Mouse (Mus musculus): Measurements from ENCODE around the gene Mrvi1. TPM values are rescaled to one million over a fixed set of nuclear protein-coding genes. Genes with fewer than 3 reads are reported as not detected.

Mrvi1 gene
- polyA plus RNA-seq, 1 experiment from 2014 or later = 0.59 TPM

DNA sequence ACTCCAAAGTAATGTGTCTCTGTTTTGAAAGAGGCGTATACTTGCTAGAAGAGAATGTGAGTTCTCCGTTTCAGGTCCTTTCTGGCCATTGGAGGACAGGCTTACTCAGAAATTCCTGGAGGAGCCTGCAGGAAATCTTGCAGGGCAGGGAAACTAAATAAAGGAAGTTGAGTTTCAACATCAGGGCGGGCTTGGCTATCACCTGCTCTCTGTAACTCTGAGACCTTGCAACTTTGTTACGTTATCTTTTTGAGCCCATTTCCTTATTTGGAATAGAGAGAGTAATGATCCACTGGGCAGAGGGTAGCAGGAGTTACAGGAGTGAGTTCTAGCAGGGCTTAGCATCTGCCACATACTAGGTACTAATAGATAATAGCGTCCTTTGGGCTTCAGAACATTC lies 122.1 kb downstream of the Mrvi1 start:
- no peaks in the 10 kb centered on the region for H3K27me3 ChIP-seq (replicated peaks)
- no peak for ATAC-seq (replicated peaks)
- no peak overlapping the region for H3K4me2 ChIP-seq
- 0 out of 2 replicates have a peak, but pooled peaks cover 3% of the 10 kb centered on the region for H3K4me1 ChIP-seq
- H3K9ac ChIP-seq = no peak overlapping the region
- H3K9me3 ChIP-seq = no peaks in the 10 kb centered on the region
- no peaks in the 10 kb centered on the region for H3K36me3 ChIP-seq (replicated peaks)
- H3K4me3 ChIP-seq = no peak overlapping the region
- no peak overlapping the region for H3K27ac ChIP-seq
- 84% methylated on average over 5 of the region's 5 CpGs for WGBS

DNA sequence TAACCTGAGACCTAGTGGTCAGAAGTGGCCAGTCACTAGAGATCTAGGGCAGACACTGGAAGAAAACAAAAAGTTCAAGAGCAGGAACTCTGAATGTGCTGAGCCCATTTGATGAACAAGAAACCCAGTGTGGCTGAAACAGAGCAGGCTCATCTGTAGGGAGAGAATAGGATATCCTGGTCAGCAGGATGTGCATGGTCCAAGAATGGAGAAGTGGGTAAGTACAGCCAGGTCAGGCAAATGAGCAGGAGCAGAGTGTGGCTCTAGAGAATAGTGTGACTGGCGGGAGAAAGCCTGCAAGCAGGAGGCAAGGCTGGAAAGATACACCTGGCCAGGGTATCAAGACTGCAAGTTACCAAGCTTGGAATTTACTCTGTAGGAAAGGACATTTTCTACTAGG lies 126.7 kb downstream of the Mrvi1 start:
- no peak for ATAC-seq (replicated peaks)

DNA sequence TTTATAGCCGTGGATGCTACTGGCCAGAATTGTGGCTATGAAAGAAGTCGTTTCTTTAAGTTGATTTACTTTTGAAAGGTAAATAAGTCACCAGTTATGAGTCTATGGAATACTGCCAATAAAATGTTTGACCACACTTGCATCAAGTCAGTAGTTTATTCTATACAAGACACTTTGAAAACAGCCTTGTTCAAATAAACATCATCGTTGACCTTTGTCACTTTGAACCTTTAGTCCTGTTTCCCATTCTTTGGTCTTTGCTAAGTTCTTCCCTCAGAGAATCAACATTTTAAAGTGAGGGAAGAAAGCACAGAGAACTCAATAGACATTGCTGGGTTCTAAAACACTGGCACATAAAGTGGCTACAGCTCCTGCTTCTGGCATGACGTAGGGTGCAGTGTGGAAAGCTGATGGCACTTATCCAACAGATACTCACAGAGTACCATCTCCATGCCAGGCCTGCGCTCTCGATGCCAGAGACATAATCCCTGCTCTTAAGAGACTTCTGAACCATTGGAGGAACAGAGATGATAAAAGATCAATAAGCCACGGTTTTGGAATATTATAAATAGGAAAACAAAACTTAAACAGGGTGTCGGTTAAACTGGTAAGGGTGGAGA lies 127.2 kb downstream of the Mrvi1 start:
- H3K4me1 ChIP-seq = no peaks in the 10 kb centered on the region
- H3K27me3 ChIP-seq (replicated peaks) = no peaks in the 10 kb centered on the region
- no peaks in the 10 kb centered on the region for H3K9me3 ChIP-seq
- ATAC-seq (replicated peaks) = no peak
- H3K9ac ChIP-seq = no peak overlapping the region
- WGBS = 75% methylated on average over 8 of the region's 8 CpGs
- no peak overlapping the region for H3K4me3 ChIP-seq
- H3K27ac ChIP-seq = no peak overlapping the region
- H3K36me3 ChIP-seq (replicated peaks) = no peaks in the 10 kb centered on the region
- H3K4me2 ChIP-seq = no peak overlapping the region

More for the DNA sequence above, 126.7 kb downstream of the Mrvi1 start:
- no peaks in the 10 kb centered on the region for H3K9me3 ChIP-seq
- no peaks in the 10 kb centered on the region for H3K27me3 ChIP-seq (replicated peaks)
- H3K36me3 ChIP-seq (replicated peaks) = no peaks in the 10 kb centered on the region
- no peak overlapping the region for H3K4me3 ChIP-seq
- 78% methylated on average over 1 of the region's 1 CpGs for WGBS
- no peak overlapping the region for H3K27ac ChIP-seq
- no peak overlapping the region for H3K4me2 ChIP-seq
- no peak overlapping the region for H3K9ac ChIP-seq
- H3K4me1 ChIP-seq = no peaks in the 10 kb centered on the region

DNA sequence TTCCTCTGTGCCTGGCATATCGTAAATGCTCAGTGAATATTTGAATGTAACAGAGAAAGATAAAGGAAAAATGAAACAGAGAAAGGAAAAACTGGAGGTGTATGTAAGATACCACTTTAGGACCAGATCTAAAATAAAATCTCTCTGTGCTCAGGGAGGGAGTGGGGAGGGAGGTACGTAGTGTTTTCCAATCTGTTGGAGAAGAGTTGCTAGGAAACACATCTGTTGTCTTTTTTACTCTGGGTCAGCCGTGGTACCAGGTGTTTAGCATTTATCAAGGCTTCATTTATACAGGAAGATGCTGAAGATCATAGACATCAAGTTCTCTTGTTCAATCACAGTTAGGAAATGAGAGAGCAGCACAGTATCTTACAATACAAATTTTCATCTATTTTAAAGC lies 127.7 kb downstream of the Mrvi1 start:
- Histone ChIP-seq H3K27ac (no peak overlapping the region), H3K27me3 (replicated peaks) (no peaks in the 10 kb centered on the region), H3K9me3 (no peaks in the 10 kb centered on the region), H3K4me1 (no peaks in the 10 kb centered on the region), H3K4me3 (no peak overlapping the region), H3K4me2 (no peak overlapping the region), H3K36me3 (replicated peaks) (no peaks in the 10 kb centered on the region), H3K9ac (no peak overlapping the region)
- 59% methylated on average over 3 of the region's 3 CpGs for WGBS
- no peak for ATAC-seq (replicated peaks)

DNA sequence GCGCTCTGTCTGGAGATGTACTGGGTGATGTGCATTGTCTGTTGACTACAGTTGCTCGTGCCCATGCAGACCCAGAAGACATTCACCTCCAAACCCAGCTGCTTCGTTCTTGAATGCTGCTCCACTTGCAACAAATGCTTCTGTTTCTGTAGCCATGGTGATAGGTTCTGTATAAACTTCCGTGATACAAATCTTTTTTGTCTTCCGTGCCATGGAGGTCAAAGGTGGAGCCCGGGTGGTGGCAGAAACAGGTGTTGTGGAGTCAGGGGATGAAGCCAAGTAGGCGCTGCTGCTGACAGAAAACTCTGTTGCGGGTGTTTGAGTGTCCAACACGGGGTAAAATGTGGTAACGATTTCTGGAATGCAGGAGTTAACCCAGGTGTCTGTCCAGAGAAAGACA lies 128.7 kb downstream of the Mrvi1 start:
- H3K27me3 ChIP-seq (replicated peaks) = no peaks in the 10 kb centered on the region
- H3K4me1 ChIP-seq = no peaks in the 10 kb centered on the region
- WGBS = 58% methylated on average over 10 of the region's 10 CpGs
- H3K4me2 ChIP-seq = no peak overlapping the region
- no peak for ATAC-seq (replicated peaks)
- H3K9ac ChIP-seq = no peak overlapping the region
- no peaks in the 10 kb centered on the region for H3K36me3 ChIP-seq (replicated peaks)
- no peak overlapping the region for H3K27ac ChIP-seq
- H3K9me3 ChIP-seq = no peaks in the 10 kb centered on the region
- H3K4me3 ChIP-seq = no peak overlapping the region

DNA sequence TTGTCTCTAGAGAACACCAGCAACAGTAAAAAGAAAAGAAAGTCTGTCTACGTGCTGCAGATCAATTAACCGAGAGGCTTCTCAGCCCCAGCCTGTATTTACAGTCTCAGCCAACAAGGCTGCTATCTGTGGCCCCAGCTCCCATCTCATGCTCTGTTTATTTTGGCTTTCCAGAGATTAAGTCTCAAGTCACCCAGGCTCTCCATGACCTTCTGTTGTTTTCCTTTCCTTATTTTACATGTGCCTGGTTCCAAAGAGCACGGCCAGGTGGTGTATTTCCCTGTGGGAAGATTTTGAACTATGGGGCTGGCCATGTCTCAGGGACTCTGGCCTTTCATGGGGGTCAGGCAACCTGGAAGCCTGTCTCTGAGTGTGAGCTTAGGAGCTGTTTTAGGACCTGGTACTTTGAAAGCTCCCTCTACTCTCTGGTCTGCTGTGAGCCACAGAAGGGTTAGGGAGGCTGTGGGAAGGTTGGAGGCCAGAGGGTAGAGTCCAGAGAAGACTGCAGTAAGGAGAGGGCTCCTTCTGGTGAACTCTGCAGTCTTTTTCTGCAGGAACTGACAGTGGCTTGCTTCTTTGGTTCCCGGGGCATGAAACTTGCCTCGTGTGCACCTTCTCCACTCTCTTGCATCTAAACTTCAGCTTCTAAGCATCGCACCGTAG lies 130.6 kb downstream of the Mrvi1 start:
- 83% methylated on average over 7 of the region's 7 CpGs for WGBS
- no peaks in the 10 kb centered on the region for H3K4me1 ChIP-seq
- H3K36me3 ChIP-seq (replicated peaks) = no peaks in the 10 kb centered on the region
- H3K9me3 ChIP-seq = no peaks in the 10 kb centered on the region
- no peak overlapping the region for H3K4me2 ChIP-seq
- H3K27ac ChIP-seq = no peak overlapping the region
- no peak overlapping the region for H3K4me3 ChIP-seq
- no peak for ATAC-seq (replicated peaks)
- no peak overlapping the region for H3K9ac ChIP-seq
- no peaks in the 10 kb centered on the region for H3K27me3 ChIP-seq (replicated peaks)

DNA sequence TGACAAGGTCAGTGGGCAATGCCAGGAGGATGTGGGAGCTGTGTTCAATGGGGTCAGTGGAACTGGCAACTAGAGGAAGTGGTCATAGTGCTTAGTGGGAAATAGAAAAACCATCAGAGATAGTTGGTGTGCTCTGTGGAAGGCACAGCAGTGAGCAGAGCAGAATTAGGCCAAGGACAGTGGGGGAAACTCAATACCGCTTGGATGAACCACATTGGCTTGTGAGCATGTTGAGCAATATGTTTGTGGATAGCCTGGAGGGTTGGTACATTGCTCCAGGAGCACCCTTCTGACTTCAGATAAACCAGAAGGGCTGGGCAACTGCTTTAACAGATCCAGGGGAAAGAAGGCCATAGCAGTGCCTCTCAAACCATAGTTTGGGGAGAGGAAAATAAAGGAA lies 133.9 kb downstream of the Mrvi1 start:
- 92% methylated on average over 1 of the region's 1 CpGs for WGBS
- H3K27ac ChIP-seq = no peak overlapping the region
- peaks cover 4% of the 10 kb centered on the region for H3K4me1 ChIP-seq
- no peak overlapping the region for H3K4me3 ChIP-seq
- H3K4me2 ChIP-seq = no peak overlapping the region
- ATAC-seq (replicated peaks) = no peak
- no peaks in the 10 kb centered on the region for H3K27me3 ChIP-seq (replicated peaks)
- no peaks in the 10 kb centered on the region for H3K9me3 ChIP-seq
- no peak overlapping the region for H3K9ac ChIP-seq
- H3K36me3 ChIP-seq (replicated peaks) = no peaks in the 10 kb centered on the region

DNA sequence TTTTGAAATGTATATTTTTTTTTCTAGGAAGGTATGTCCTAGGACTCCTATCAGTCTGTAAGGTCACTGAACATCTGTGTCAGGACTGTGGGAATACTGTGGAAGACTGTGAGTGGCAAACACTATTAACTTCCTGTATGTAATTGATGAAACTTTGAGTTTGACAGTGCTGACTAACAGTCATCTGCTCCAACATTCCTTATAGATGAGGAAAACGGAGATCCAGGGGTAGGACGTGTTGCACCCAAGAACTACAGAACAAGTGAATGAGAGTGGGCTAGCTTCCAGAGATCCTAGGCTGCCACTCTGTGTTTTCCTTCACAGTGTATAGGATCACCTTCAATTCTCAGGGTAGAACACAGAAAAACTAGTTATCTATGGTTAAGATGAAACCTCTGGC lies 134.9 kb downstream of the Mrvi1 start:
- ATAC-seq (replicated peaks) = no peak
- peaks cover 6% of the 10 kb centered on the region for H3K4me1 ChIP-seq
- no peaks in the 10 kb centered on the region for H3K9me3 ChIP-seq
- H3K27me3 ChIP-seq (replicated peaks) = no peaks in the 10 kb centered on the region
- H3K36me3 ChIP-seq (replicated peaks) = no peaks in the 10 kb centered on the region
- H3K27ac ChIP-seq = no peak overlapping the region
- H3K4me3 ChIP-seq = no peak overlapping the region
- no peak overlapping the region for H3K9ac ChIP-seq
- WGBS = 86% methylated on average over 2 of the region's 2 CpGs
- H3K4me2 ChIP-seq = no peak overlapping the region

DNA sequence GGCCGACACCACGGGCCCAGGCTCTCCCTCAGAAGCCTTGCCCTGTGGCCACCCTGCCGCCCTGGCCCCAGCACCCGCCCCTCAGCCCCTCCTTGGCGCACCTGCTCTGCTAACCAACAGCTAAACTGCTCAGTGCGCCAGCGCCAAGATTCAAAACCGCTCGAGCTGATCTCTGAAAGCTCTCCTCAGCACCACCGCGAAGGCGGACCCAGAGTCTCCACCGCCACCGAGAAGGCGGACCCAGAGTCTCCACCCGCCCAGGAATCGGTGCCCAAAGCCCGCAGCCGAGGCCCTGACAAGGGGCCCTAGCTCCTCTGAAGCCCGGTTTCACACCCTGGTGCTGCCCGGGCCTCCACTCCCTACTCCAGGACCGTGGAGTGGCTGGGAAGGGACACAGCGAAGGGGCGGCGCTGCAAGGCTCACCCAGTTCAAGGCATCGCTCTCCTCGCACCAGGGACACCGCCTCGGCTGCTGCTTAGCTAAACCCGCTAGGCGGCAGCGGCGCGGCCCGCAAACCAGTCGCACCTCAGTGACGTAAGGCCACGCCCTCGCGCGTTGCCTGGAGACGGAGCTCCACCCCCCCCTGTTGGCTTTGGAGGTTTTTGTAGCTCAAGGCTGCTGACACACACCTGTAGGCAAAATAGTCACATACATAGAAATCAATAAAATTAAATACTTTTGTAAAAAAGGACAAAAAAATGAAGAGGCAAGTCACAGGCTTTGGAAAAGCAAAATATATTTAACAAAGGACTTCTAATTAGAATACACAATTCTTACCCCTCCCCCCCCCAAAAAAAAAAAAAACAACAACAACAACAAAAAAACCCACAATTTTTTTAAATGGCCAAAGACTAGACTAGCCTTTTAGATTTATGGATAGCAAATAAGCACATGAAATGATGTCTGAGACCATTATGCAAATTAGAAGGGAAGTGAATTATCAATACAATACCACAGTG lies 138.1 kb downstream of the Mrvi1 start, which contains the start of gene Rnf141:
TSS of gene Rnf141 (minus strand) at position 542 of the 959 bp plus-strand sequence.
- 0% methylated on average over 42 of the region's 42 CpGs for WGBS
- peak; percentile 94 for ATAC-seq (replicated peaks)

DNA sequence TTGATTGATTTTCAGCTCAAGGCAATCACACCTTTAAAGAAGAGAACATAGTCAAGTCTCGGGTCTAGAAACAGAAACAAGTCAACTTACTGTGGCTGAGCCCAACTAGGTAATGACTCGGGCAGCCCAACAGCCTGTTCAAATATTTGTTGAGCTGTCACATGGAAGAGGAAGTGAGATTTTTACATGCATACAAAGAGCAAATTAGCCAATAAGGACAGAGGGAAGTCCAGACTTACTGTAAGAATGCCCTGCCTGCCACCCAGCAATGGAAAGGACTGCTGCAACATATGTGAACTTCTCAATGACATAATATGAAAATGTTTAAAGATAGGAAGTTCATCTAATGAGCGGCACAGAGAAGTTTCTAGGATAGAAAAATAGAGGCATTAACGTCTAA lies 141.9 kb downstream of the Mrvi1 start:
- Histone ChIP-seq H3K4me2 (no peak overlapping the region), H3K4me3 (no peak overlapping the region), H3K27ac (no peak overlapping the region), H3K9me3 (no peaks in the 10 kb centered on the region), H3K36me3 (replicated peaks) (no peaks in the 10 kb centered on the region), H3K4me1 (peaks cover 6% of the 10 kb centered on the region), H3K27me3 (replicated peaks) (no peaks in the 10 kb centered on the region), H3K9ac (no peak overlapping the region)
- 92% methylated on average over 4 of the region's 4 CpGs for WGBS
- no peak for ATAC-seq (replicated peaks)

More for the DNA sequence above, 138.1 kb downstream of the Mrvi1 start, which contains the start of gene Rnf141:
- Histone ChIP-seq H3K4me3 (peak within 1 kb of the TSS; percentile 90), H3K9ac (peak within 1 kb of the TSS; percentile 93), H3K36me3 (replicated peaks) (no peaks in the 10 kb centered on the region), H3K4me2 (peak within 1 kb of the TSS; percentile 92), H3K27ac (peak within 1 kb of the TSS; percentile 91), H3K27me3 (replicated peaks) (no peaks in the 10 kb centered on the region), H3K4me1 (peaks cover 6% of the 10 kb centered on the region), H3K9me3 (no peaks in the 10 kb centered on the region)

DNA sequence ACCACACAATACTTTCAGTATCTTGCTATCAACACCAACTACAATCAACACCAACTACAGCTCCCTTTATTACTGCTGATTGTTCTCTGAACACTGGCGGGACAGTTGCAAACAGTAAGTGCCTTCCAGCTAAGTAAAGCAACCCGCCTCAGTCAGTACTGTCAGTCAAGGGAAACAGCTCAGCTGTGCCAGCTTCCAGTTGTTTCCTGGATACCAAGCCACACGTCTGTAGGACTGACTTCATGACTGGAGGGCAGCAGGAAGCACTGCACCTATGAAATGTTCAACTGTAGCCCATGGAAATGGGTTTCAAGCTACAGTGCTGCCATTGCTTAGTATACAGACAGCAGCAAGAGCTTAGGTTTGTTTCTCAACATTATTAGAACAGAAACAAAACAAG lies 147.7 kb downstream of the Mrvi1 start:
- H3K4me2 ChIP-seq = no peak overlapping the region
- no peak overlapping the region for H3K9ac ChIP-seq
- peaks cover 12% of the 10 kb centered on the region; the same call in 1 of the 2 replicates for H3K36me3 ChIP-seq (replicated peaks)
- H3K27me3 ChIP-seq (replicated peaks) = no peaks in the 10 kb centered on the region
- no peaks in the 10 kb centered on the region for H3K9me3 ChIP-seq
- H3K4me1 ChIP-seq = no peaks in the 10 kb centered on the region
- no peak for ATAC-seq (replicated peaks)
- no peak overlapping the region for H3K4me3 ChIP-seq
- no peak overlapping the region for H3K27ac ChIP-seq
- 70% methylated on average over 3 of the region's 3 CpGs for WGBS

DNA sequence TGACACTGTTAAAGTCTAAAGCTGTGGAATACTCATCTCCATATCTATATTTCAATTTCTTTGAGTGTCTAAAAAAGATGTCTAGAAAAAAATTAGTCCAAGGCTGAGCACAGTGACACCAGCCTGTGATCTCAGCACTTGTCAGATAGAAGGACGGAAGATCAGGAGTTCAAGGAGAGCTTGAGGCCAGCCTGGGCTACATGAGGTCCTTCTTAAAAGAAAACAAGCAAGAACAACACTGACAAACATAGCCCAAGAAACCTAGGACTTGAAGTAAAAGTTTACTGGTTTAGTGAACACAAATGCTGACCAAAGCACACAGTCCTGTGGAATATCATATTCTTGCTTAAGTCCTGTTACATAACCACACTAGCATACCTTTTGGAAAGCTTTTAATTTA lies 148.2 kb downstream of the Mrvi1 start:
- no peak overlapping the region for H3K27ac ChIP-seq
- H3K36me3 ChIP-seq (replicated peaks) = peaks cover 12% of the 10 kb centered on the region; the same call in 1 of the 2 replicates
- 96% methylated on average over 1 of the region's 1 CpGs for WGBS
- H3K9me3 ChIP-seq = no peaks in the 10 kb centered on the region
- no peaks in the 10 kb centered on the region for H3K27me3 ChIP-seq (replicated peaks)
- H3K4me1 ChIP-seq = no peaks in the 10 kb centered on the region
- no peak overlapping the region for H3K4me2 ChIP-seq
- H3K9ac ChIP-seq = no peak overlapping the region
- no peak overlapping the region for H3K4me3 ChIP-seq
- no peak for ATAC-seq (replicated peaks)
